Mouse (Mus musculus): Measurements from ENCODE around the gene Mprip.

DNA sequence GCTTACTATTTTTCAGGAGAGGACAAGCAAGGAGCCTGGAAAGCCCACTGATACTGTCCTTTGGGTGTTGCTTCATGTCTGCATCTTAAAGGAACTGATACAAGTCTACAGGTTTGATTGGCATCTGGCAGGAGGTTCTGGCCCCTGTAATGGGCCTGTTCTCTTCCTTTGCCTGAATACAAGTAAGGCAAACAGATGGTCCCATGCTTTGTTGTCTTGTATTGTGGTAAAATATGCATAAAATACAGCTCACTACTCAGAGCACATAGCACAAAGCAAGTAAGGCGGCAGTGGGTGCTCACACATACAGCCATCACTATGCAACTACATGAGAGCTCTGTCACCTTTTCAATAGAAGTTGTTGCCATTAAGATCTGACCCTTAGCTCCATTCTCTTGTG is 39.7 kb downstream of the Mprip start:
- TF ChIP-seq CTCF (IDR thresholded peaks at IDR 0.05; ENCODE audit: control insufficient read depth, insufficient read depth, insufficient replicate concordance, low read depth, low read length) (no peak), POLR2A (IDR thresholded peaks at IDR 0.05; ENCODE audit: control insufficient read depth, low read depth, low read length) (no peak)
